9 mouse cellular contexts compared by ENCODE assay signal in genomic region chr3:118429825-118430630, GRCm38 (mm10).
DNase-seq lines count a peak whose midpoint lies in the region; ATAC-seq lines count a peak whose summit lies in the region.
"Had no signal": no experiment of that assay in that cellular context is flagged by ENCODE, and none has a peak within 500 bp of the region (broad histone marks: within the 10 kb centered on the region; RNA-seq: fewer than 3 reads in every experiment).

No protein-coding gene starts in this region.

- peak overlapping the region; percentile 34 for H3K4me2 ChIP-seq in limb, embryonic 11.5 days (ENCODE audit: low read depth, severe bottlenecking)

- WGBS in limb, embryonic 11.5 days = 9% methylated on average over 29 of the region's 29 CpGs

- DNase-seq in kidney, postnatal 4 days = peak; percentile 11
- no peak for DNase-seq in kidney, adult 18-20 months
- peak; percentile 77 to 79 for DNase-seq in cerebellum, postnatal 25 days
- peak; percentile 68 to 77 for DNase-seq in frontal cortex, postnatal 36 days (ENCODE audit: low spot score in 2 of 2)
- DNase-seq in limb, embryonic 11.5 days (ENCODE audit: low spot score) = peak; percentile 55
- DNase-seq in right cerebral cortex, postnatal 10 days (ENCODE audit: low spot score in 2 of 2) = peak; percentile 76 to 79
- no peak for DNase-seq in lung, adult 18-20 months
- DNase-seq in spleen, postnatal 14 days (ENCODE audit: low spot score in 2 of 2) = no peak
- DNase-seq: liver, embryonic 13.5 days had no signal

- H3K9ac ChIP-seq in limb, embryonic 11.5 days (ENCODE audit: low read length) = no peak overlapping the region
- H3K9ac ChIP-seq: liver, embryonic 13.5 days had no signal

- ATAC-seq in limb, embryonic 11.5 days (ENCODE audit: insufficient number of reproducible peaks, low FRiP score, low TSS enrichment, low read depth) = no peak

- H3K9me3 ChIP-seq in limb, embryonic 11.5 days (ENCODE audit: control insufficient read depth, low read length) = no peaks in the 10 kb centered on the region
- H3K9me3 ChIP-seq: liver, embryonic 13.5 days had no signal

- no peaks in the 10 kb centered on the region for H3K36me3 ChIP-seq in limb, embryonic 11.5 days (ENCODE audit: control insufficient read depth, insufficient read depth, low read length)
- H3K36me3 ChIP-seq: liver, embryonic 13.5 days had no signal

- peaks cover 21% of the 10 kb centered on the region; the same call in 1 of the 2 replicates for H3K27me3 ChIP-seq in limb, embryonic 11.5 days (ENCODE audit: control insufficient read depth, insufficient read depth, low read length)

- peaks cover 15% of the 10 kb centered on the region for H3K4me1 ChIP-seq in limb, embryonic 11.5 days (ENCODE audit: control insufficient read depth, insufficient read depth, low read length)
- H3K4me1 ChIP-seq: liver, embryonic 13.5 days had no signal

- no peak overlapping the region for H3K27ac ChIP-seq in limb, embryonic 11.5 days (replicated peaks; ENCODE audit: low read depth, low read length)
- H3K27ac ChIP-seq: liver, embryonic 13.5 days had no signal

- peak overlapping the region; percentile 20 for H3K4me3 ChIP-seq in limb, embryonic 11.5 days (ENCODE audit: low read depth, low read length)
- H3K4me3 ChIP-seq: liver, embryonic 13.5 days had no signal

Comparison
In these comparisons a context has a peak if more than half of its experiments do, and no peak if none do; other contexts are left out.
1. DNase-seq: peak in kidney, postnatal 4 days (2 of 2), cerebellum, postnatal 25 days (2 of 2), frontal cortex, postnatal 36 days (2 of 2), limb, embryonic 11.5 days (single experiment) and right cerebral cortex, postnatal 10 days (2 of 2); none in kidney, adult 18-20 months (single experiment), lung, adult 18-20 months (0 of 2) and spleen, postnatal 14 days (0 of 2).